Mouse (Mus musculus): ENCODE measurements at regions not wholly inside any gene's neighbourhood (a gene's known extent, or its start where the extent isn't known, plus 50 kb on each side); places are given as distances from the start of the nearest gene placed in this dataset.

DNA sequence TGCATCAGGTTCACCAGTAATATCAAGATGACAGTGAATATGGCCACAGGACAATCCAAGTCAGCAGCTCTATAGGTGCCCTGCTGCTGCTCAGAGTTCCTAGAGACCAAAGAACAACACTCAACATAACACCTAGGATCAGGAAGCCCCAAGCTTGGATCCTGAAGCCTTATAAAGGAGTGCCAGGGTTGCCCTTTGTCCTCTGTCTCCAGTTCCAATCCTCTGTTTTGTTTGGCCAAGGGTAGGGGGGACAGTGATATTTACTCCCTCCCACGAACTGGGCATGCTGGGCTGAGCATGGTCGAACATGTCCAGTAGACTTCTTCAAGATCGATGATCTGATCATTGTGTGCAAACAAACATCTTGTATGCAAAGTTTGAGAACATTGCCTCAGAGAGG is 56.8 kb downstream of the Cyp2d40 start:
- TF ChIP-seq CTCF (IDR thresholded peaks at IDR 0.05; ENCODE audit: low read depth) (no peak), EP300 (IDR thresholded peaks at IDR 0.05; ENCODE audit: low read depth) (no peak)

All from liver, embryonic 14.5 days (tissue).